Mouse (Mus musculus) embryonic fibroblast, embryonic 13.5 days (primary cell): Measurements from ENCODE around the gene Card9.

ENCODE experiments used
- CTCF ChIP-seq: IDR thresholded peaks from 2 replicates; pipeline ENCODE4 v1.5.1; 2011; ENCODE audit warnings: mild to moderate bottlenecking, control low read depth, low read length, moderate library complexity, borderline replicate concordance; ENCODE audit not compliant: insufficient read depth
- POLR2A ChIP-seq: IDR thresholded peaks from 2 replicates; pipeline ENCODE4 v1.6.1; 2011; ENCODE audit warnings: low read depth, mild to moderate bottlenecking, control low read depth, low read length, moderate library complexity

GRCm38 (mm10) chr2:26305555-26305954 lies 55.2 kb downstream of the Card9 start:
- TF ChIP-seq CTCF = no peak
- TF ChIP-seq POLR2A = no peak
